8 mouse cellular contexts compared by ENCODE assay signal in genomic region chrX:12587958-12588355, GRCm38 (mm10). TPM values are rescaled to one million over a fixed set of nuclear protein-coding genes. Genes with fewer than 3 reads are reported as not detected.
DNase-seq lines count a peak whose midpoint lies in the region; ATAC-seq and TF ChIP-seq lines count a peak whose summit lies in the region.

No protein-coding gene starts in this region.

- peak overlapping the region; percentile 70 for H3K4me2 ChIP-seq in heart, embryonic 13.5 days
- peak overlapping the region; percentile 55 for H3K4me2 ChIP-seq in forebrain, embryonic 13.5 days
- H3K4me2 ChIP-seq in liver, embryonic 16.5 days (ENCODE audit: low read depth, low read length) = peak overlapping the region; percentile 57

- H3K4me1 ChIP-seq in heart, embryonic 13.5 days = no peaks in the 10 kb centered on the region; the same call in 1 of the 2 replicates
- peaks cover 0 to 2% of the 10 kb centered on the region in 2 experiments; a peak in 2 of 4 replicates for H3K4me1 ChIP-seq in ES-E14 (ENCODE audit: control insufficient read depth in 2 of 2, insufficient read depth in 2 of 2, low read length in 2 of 2, poor library complexity in 1 of 2)
- H3K4me1 ChIP-seq in forebrain, embryonic 13.5 days = peaks cover 13% of the 10 kb centered on the region
- H3K4me1 ChIP-seq in liver, embryonic 16.5 days (ENCODE audit: control insufficient read depth, low read depth, low read length) = peaks cover 8% of the 10 kb centered on the region

- peak overlapping the region; percentile 75 for H3K4me3 ChIP-seq in heart, embryonic 13.5 days
- peak overlapping the region; percentile 98 for H3K4me3 ChIP-seq in ES-E14 (ENCODE audit: insufficient read depth in 1 of 2, low read depth in 1 of 2, low read length in 2 of 2, poor library complexity in 1 of 2, severe bottlenecking in 1 of 2)
- peak overlapping the region; percentile 69 for H3K4me3 ChIP-seq in forebrain, embryonic 13.5 days
- H3K4me3 ChIP-seq in liver, embryonic 16.5 days (ENCODE audit: low read depth, low read length) = peak overlapping the region; percentile 78

- H3K27me3 ChIP-seq in heart, embryonic 13.5 days (replicated peaks) = peaks cover 19% of the 10 kb centered on the region
- H3K27me3 ChIP-seq in forebrain, embryonic 13.5 days = no peaks in the 10 kb centered on the region
- no peaks in the 10 kb centered on the region for H3K27me3 ChIP-seq in liver, embryonic 16.5 days (ENCODE audit: control insufficient read depth, insufficient read depth, low read depth, low read length)

- peak overlapping the region; percentile 90 for H3K9ac ChIP-seq in heart, embryonic 13.5 days
- H3K9ac ChIP-seq in ES-E14 (ENCODE audit: insufficient read depth, low read depth, low read length, poor library complexity, severe bottlenecking) = peak overlapping the region; percentile 89
- H3K9ac ChIP-seq in forebrain, embryonic 13.5 days = peak overlapping the region; percentile 82
- peak overlapping the region; percentile 92 for H3K9ac ChIP-seq in liver, embryonic 16.5 days (ENCODE audit: low read depth, low read length)

- no peak for DNase-seq in heart, adult 9 months (ENCODE audit: low spot score in 2 of 2)
- no peak for DNase-seq in ES-E14 (ENCODE audit: low read depth, low spot score)
- no peak for DNase-seq in spleen, adult 12 weeks (ENCODE audit: low spot score)
- DNase-seq in cerebellum, adult 11-12 months = no peak
- DNase-seq in gastrocnemius, postnatal 4 days (ENCODE audit: low spot score in 2 of 2) = no peak

- ATAC-seq in heart, embryonic 13.5 days (ENCODE audit: extremely low read depth, insufficient number of reproducible peaks, low FRiP score, low TSS enrichment) = peak; percentile 20; the same call in 1 of the 2 replicates
- ATAC-seq in forebrain, embryonic 13.5 days = peak; percentile 65
- peak; percentile 7; the same call in 1 of the 2 replicates for ATAC-seq in liver, embryonic 16.5 days (ENCODE audit: low read depth)

- in situ Hi-C loops in ES-E14 (cut with MboI; ENCODE audit: low sequenced_read_pairs in 2 of 2, unreplicated experiment in 2 of 2) = no loop called here

- H3K36me3 ChIP-seq in heart, embryonic 13.5 days = no peaks in the 10 kb centered on the region
- H3K36me3 ChIP-seq in ES-E14 (ENCODE audit: control insufficient read depth, insufficient read depth, low read length, poor library complexity, severe bottlenecking) = no peaks in the 10 kb centered on the region
- no peaks in the 10 kb centered on the region for H3K36me3 ChIP-seq in forebrain, embryonic 13.5 days (ENCODE audit: poor library complexity, severe bottlenecking)
- H3K36me3 ChIP-seq in liver, embryonic 16.5 days (ENCODE audit: control insufficient read depth, insufficient read depth) = no peaks in the 10 kb centered on the region

- 8% methylated on average over 18 of the region's 18 CpGs for WGBS in heart, embryonic 13.5 days
- WGBS in forebrain, embryonic 13.5 days = 18% methylated on average over 18 of the region's 18 CpGs
- 24% methylated on average over 17 of the region's 18 CpGs for WGBS in liver, embryonic 16.5 days (ENCODE audit: insufficient replicate concordance)

- no peaks in the 10 kb centered on the region for H3K9me3 ChIP-seq in heart, embryonic 13.5 days
- no peaks in the 10 kb centered on the region for H3K9me3 ChIP-seq in ES-E14 (ENCODE audit: control insufficient read depth, insufficient read depth, low read depth, low read length)
- no peaks in the 10 kb centered on the region for H3K9me3 ChIP-seq in forebrain, embryonic 13.5 days (replicated peaks)
- no peaks in the 10 kb centered on the region for H3K9me3 ChIP-seq in liver, embryonic 16.5 days (replicated peaks; ENCODE audit: control insufficient read depth, low read length)

- peak overlapping the region; percentile 78 for H3K27ac ChIP-seq in heart, embryonic 13.5 days (replicated peaks)
- H3K27ac ChIP-seq in ES-E14 (ENCODE audit: insufficient read depth, low read depth, low read length, poor library complexity, severe bottlenecking) = peak overlapping the region; percentile 68; the same call in 1 of the 2 replicates
- peak overlapping the region; percentile 89 for H3K27ac ChIP-seq in forebrain, embryonic 13.5 days
- peak overlapping the region; percentile 78 for H3K27ac ChIP-seq in liver, embryonic 16.5 days (ENCODE audit: low read length)

TF ChIP-seq in ES-E14, 5 proteins besides CTCF, POLR2A, EP300 and RAD21:
- no peak for TF ChIP-seq ZNF384 (IDR thresholded peaks at IDR 0.05; ENCODE audit: low read depth, low read length)
- no peak for TF ChIP-seq HCFC1 (IDR thresholded peaks at IDR 0.05; ENCODE audit: borderline replicate concordance, insufficient read depth, low read length)
- no peak for TF ChIP-seq CHD2 (IDR thresholded peaks at IDR 0.05; ENCODE audit: low read depth, low read length)
- no peak for TF ChIP-seq MAFK (IDR thresholded peaks at IDR 0.05; ENCODE audit: insufficient read depth, low read depth, low read length)
- TF ChIP-seq ZC3H11A (IDR thresholded peaks at IDR 0.05; ENCODE audit: borderline replicate concordance, low read depth, low read length) = no peak

RNA-seq across cellular contexts. Expression of gene Atp6ap2, which starts 0.4 kb away (rescaled TPM):
- 53.6 and 64.5 TPM in 2 replicates for polyA plus RNA-seq in heart, embryonic 13.5 days (2015; fragmentation: Nextera tagmentation; extraction: Ambion mirVana)
- 67.0 and 84.8 TPM in 2 replicates for total RNA-seq in ES-E14 (2012; rRNA removed)
- 117 and 123 TPM in 2 replicates for polyA plus RNA-seq in forebrain, embryonic 13.5 days (2015; fragmentation: Nextera tagmentation; extraction: Ambion mirVana)
- polyA plus RNA-seq in liver, embryonic 16.5 days (2015; fragmentation: Nextera tagmentation; extraction: Ambion mirVana) = 59.9 and 66.9 TPM in 2 replicates
- 10 to 100 TPM; 20.8 to 21.4 TPM for total RNA-seq in gastrocnemius, postnatal 4 days (2021)

Comparison
In these comparisons a context has a peak if more than half of its experiments do, and no peak if none do; other contexts are left out.
1. ATAC-seq: peak in every context shown above with its lines; median percentile 65 in forebrain, embryonic 13.5 days; 20 in heart, embryonic 13.5 days; 7 in liver, embryonic 16.5 days.